Mouse (Mus musculus) G1E (cell line): ENCODE data around the gene Gm42791. TPM values are rescaled to one million over a fixed set of nuclear protein-coding genes. Genes with fewer than 3 reads are reported as not detected.

Source experiments
- ATAC-seq: 2 replicates; pipeline ENCODE4 v1.8.0; 2016; ENCODE audit warnings: mild to moderate bottlenecking; ENCODE audit not compliant: insufficient number of reproducible peaks, poor library complexity, low FRiP score, severe bottlenecking; ENCODE audit errors: extremely low read depth
- DNase-seq: peaks from one replicate; pipeline ENCODE4 v3.0.0; 2012; ENCODE audit warnings: low spot score
- H3K27me3 ChIP-seq: 2 replicates; pipeline ENCODE4 v1.6.1; 2012; ENCODE audit warnings: mild to moderate bottlenecking, low read length, inconsistent platforms; ENCODE audit not compliant: insufficient read depth
- H3K36me3 ChIP-seq: replicated peaks from 2 replicates; pipeline ENCODE3; 2012; ENCODE audit warnings: mild to moderate bottlenecking, inconsistent platforms
- H3K4me1 ChIP-seq: 2 replicates; pipeline ENCODE4 v1.6.1; 2012; ENCODE audit warnings: low read depth, low read length, inconsistent platforms, mixed read lengths; ENCODE audit not compliant: insufficient read depth
- H3K4me3 ChIP-seq: 2 replicates; pipeline ENCODE4 v1.5.1; 2012; ENCODE audit warnings: low read depth, mild to moderate bottlenecking, inconsistent platforms, low read length, moderate library complexity, mixed read lengths
- H3K9me3 ChIP-seq: replicated peaks from 2 replicates; pipeline ENCODE4 v1.6.1; 2012; ENCODE audit warnings: inconsistent platforms
- CTCF ChIP-seq: IDR thresholded peaks from 2 replicates; pipeline ENCODE4 v1.5.1; 2012; ENCODE audit warnings: low read depth, low read length, inconsistent platforms, mixed read lengths
- GATA1 ChIP-seq: IDR thresholded peaks from 2 replicates; pipeline ENCODE4 v1.6.1; 2012; ENCODE audit warnings: borderline replicate concordance, low read length, inconsistent platforms, mixed read lengths
- GATA2 ChIP-seq: IDR thresholded peaks from 2 replicates; pipeline ENCODE4 v1.6.1; 2012; ENCODE audit warnings: low read depth, low read length, inconsistent platforms, borderline replicate concordance
- POLR2AphosphoS5 ChIP-seq: IDR thresholded peaks from 2 replicates; pipeline ENCODE4 v1.6.1; 2012; ENCODE audit warnings: low read depth, low read length, inconsistent platforms; ENCODE audit not compliant: insufficient replicate concordance
- TAL1 ChIP-seq: conservative IDR thresholded peaks from 2 replicates; pipeline ENCODE4 v1.6.1; 2012; ENCODE audit warnings: low read depth, low read length, inconsistent platforms, mixed read lengths
- polyA plus RNA-seq: library from polyadenylated mRNA; stranded (reverse); fragments of >175 nt; gene quantifications from 2 replicates; pipeline ENCODE4 v1.2.3, GENCODE M21; 2012
- total RNA-seq, 2 experiments: library from RNA; stranded (forward) in 1 of 2; stranded (reverse) in 1 of 2; fragments of 200-1000 nt in 1 of 2; fragments of >200 nt in 1 of 2; fragmentation: Nextera tagmentation in 1 of 2; gene quantifications; 2 replicates each; pipeline ENCODE4 v1.2.3; 2014 to 2017

Gene Gm42791
- total and polyA plus RNA-seq, 3 experiments = not detected

- DNase-seq (no peak), ATAC-seq (no peak)
- H3K27me3 ChIP-seq = no peaks in the 10 kb centered on the region
- TF ChIP-seq TAL1 (no peak), GATA1 (no peak), POLR2AphosphoS5 (no peak), CTCF (no peak), GATA2 (no peak)
- peaks cover 48% of the 10 kb centered on the region for H3K9me3 ChIP-seq
- H3K36me3 ChIP-seq = no peaks in the 10 kb centered on the region
- H3K4me3 ChIP-seq = no peak overlapping the region
- H3K4me1 ChIP-seq = no peaks in the 10 kb centered on the region
These were observed 36.6 kb downstream of the Gm42791 start for GRCm38 (mm10) chr5:148958355-148958754.

GRCm38 (mm10) chr5:148956898-148957535 lies 37.9 kb downstream of the Gm42791 start:
- no peaks in the 10 kb centered on the region for H3K36me3 ChIP-seq
- no peak overlapping the region for H3K4me3 ChIP-seq
- no peaks in the 10 kb centered on the region for H3K4me1 ChIP-seq
- no peaks in the 10 kb centered on the region for H3K27me3 ChIP-seq
- DNase-seq (no peak), ATAC-seq (no peak)
- peaks cover 50% of the 10 kb centered on the region for H3K9me3 ChIP-seq
- TF ChIP-seq POLR2AphosphoS5 = no peak
- no peak for TF ChIP-seq TAL1
- TF ChIP-seq GATA1 = no peak
- TF ChIP-seq CTCF = no peak
- TF ChIP-seq GATA2 = no peak

GRCm38 (mm10) chr5:148956091-148956490 lies 38.9 kb downstream of the Gm42791 start:
- ATAC-seq (no peak), DNase-seq (no peak)
- no peak overlapping the region for H3K4me3 ChIP-seq
- no peaks in the 10 kb centered on the region for H3K27me3 ChIP-seq
- TF ChIP-seq GATA2 (no peak), TAL1 (no peak), CTCF (no peak), POLR2AphosphoS5 (no peak), GATA1 (no peak)
- peaks cover 56% of the 10 kb centered on the region for H3K9me3 ChIP-seq
- no peaks in the 10 kb centered on the region for H3K4me1 ChIP-seq
- no peaks in the 10 kb centered on the region for H3K36me3 ChIP-seq

- no peak for TF ChIP-seq GATA2
- TF ChIP-seq TAL1 = no peak
- TF ChIP-seq GATA1 = no peak
- TF ChIP-seq POLR2AphosphoS5 = no peak
- TF ChIP-seq CTCF = no peak
- no peaks in the 10 kb centered on the region for H3K27me3 ChIP-seq
- DNase-seq (no peak), ATAC-seq (no peak)
- H3K4me3 ChIP-seq = no peak overlapping the region
- H3K36me3 ChIP-seq = no peaks in the 10 kb centered on the region
- H3K4me1 ChIP-seq = no peaks in the 10 kb centered on the region
- peaks cover 55% of the 10 kb centered on the region for H3K9me3 ChIP-seq
These were observed 39.4 kb downstream of the Gm42791 start for GRCm38 (mm10) chr5:148955575-148955974.

GRCm38 (mm10) chr5:148954314-148955060 lies 40.5 kb downstream of the Gm42791 start:
- ATAC-seq (no peak), DNase-seq (no peak)
- TF ChIP-seq CTCF (no peak), GATA2 (no peak), TAL1 (no peak), POLR2AphosphoS5 (no peak), GATA1 (no peak)
- no peaks in the 10 kb centered on the region for H3K4me1 ChIP-seq
- H3K9me3 ChIP-seq = peaks cover 53% of the 10 kb centered on the region
- no peaks in the 10 kb centered on the region for H3K27me3 ChIP-seq
- no peak overlapping the region for H3K4me3 ChIP-seq
- H3K36me3 ChIP-seq = no peaks in the 10 kb centered on the region

GRCm38 (mm10) chr5:148953098-148953497 lies 41.8 kb downstream of the Gm42791 start:
- Histone ChIP-seq H3K4me3 (no peak overlapping the region), H3K4me1 (no peaks in the 10 kb centered on the region), H3K9me3 (peaks cover 50% of the 10 kb centered on the region), H3K27me3 (no peaks in the 10 kb centered on the region), H3K36me3 (no peaks in the 10 kb centered on the region)
- TF ChIP-seq TAL1 = no peak
- no peak for TF ChIP-seq POLR2AphosphoS5
- TF ChIP-seq GATA2 = no peak
- no peak for TF ChIP-seq GATA1
- no peak for TF ChIP-seq CTCF
- DNase-seq = no peak
- no peak for ATAC-seq
